Mouse (Mus musculus): ENCODE results near the gene Bcl11a. TPM values are rescaled to one million over a fixed set of nuclear protein-coding genes. Genes with fewer than 3 reads are reported as not detected.

The Bcl11a gene
- polyA plus RNA-seq, 1 experiment from 2014 or later: 42.5 TPM

DNA sequence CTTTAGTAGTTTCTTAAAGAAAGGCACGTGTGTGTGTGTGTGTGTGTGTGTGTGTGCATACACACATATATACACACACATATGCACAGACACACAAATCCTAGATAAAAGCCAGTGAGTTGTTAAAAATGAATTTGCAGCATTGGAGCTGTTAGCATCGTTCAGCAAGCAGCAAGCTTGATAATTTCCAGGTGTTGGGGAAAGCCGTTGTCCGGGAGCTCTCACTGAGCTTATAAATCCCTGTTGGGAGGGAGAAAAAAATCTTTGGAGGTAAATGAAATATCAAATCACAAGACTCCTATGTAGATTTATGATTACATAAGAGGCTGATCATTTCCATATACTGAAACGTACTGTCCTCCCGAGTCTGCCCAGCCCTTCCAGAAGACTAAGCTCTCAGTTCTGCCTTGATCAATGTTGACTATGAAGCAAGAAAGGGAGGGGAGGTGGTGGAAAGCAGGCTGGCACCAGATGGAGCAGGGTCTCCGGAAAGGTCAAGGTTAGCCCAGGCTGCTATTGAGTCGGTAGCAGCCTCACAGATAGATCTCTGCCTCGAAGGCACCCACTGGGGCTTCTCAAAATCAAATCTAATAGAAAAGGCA is 15.3 kb upstream of the Bcl11a start:
- WGBS: 27% methylated on average over 9 of the region's 9 CpGs
- Histone ChIP-seq H3K9me3 (ENCODE audit: control insufficient read depth, low read length) (no peaks in the 10 kb centered on the region), H3K4me1 (ENCODE audit: control insufficient read depth, insufficient read depth, low read length) (peaks cover 19% of the 10 kb centered on the region), H3K9ac (ENCODE audit: low read length) (peak overlapping the region; percentile 24; the same call in 1 of the 2 replicates), H3K27ac (ENCODE audit: low read depth, low read length) (no peak overlapping the region; the same call in 1 of the 2 replicates), H3K36me3 (ENCODE audit: control insufficient read depth, insufficient read depth, low read length) (no peaks in the 10 kb centered on the region), H3K4me3 (ENCODE audit: low read depth, low read length) (no peak overlapping the region), H3K27me3 (ENCODE audit: control insufficient read depth, insufficient read depth, low read length) (no peaks in the 10 kb centered on the region; the same call in none of the 2 replicates), H3K4me2 (no peak overlapping the region)
- DNase-seq (ENCODE audit: low spot score, missing footprints): peak; percentile 88
- ATAC-seq (ENCODE audit: low FRiP score): peak; percentile 72

DNA sequence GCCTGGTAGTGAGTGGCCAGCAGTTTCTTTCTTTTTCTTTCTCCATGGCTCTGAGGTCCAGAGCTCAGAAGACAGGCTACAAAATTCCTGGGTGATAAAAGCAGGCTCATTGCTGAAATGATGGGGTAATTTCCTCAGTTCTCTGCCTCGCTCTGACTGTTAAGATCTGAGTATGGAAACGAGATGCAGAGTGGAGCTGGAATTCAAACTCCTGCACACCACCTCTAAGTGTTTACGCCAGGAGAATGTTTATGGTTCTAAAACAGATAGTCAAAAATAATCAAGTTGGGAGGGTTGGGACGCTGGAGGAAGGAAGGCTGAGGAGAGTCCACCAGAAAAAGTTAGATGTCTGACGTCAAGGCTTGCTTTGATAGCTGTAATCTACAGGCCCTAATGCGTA is 13.6 kb upstream of the Bcl11a start:
- H3K27ac ChIP-seq (ENCODE audit: low read depth, low read length): no peak overlapping the region
- WGBS: 87% methylated on average over 6 of the region's 6 CpGs
- no peaks in the 10 kb centered on the region for H3K9me3 ChIP-seq (ENCODE audit: control insufficient read depth, low read length)
- peaks cover 19% of the 10 kb centered on the region for H3K4me1 ChIP-seq (ENCODE audit: control insufficient read depth, insufficient read depth, low read length)
- H3K9ac ChIP-seq (ENCODE audit: low read length): no peak overlapping the region
- H3K27me3 ChIP-seq (ENCODE audit: control insufficient read depth, insufficient read depth, low read length): no peaks in the 10 kb centered on the region; the same call in none of the 2 replicates
- no peak for ATAC-seq (ENCODE audit: low FRiP score)
- H3K36me3 ChIP-seq (ENCODE audit: control insufficient read depth, insufficient read depth, low read length): no peaks in the 10 kb centered on the region
- DNase-seq (ENCODE audit: low spot score, missing footprints): peak; percentile 54
- no peak overlapping the region for H3K4me3 ChIP-seq (ENCODE audit: low read depth, low read length)
- no peak overlapping the region for H3K4me2 ChIP-seq

DNA sequence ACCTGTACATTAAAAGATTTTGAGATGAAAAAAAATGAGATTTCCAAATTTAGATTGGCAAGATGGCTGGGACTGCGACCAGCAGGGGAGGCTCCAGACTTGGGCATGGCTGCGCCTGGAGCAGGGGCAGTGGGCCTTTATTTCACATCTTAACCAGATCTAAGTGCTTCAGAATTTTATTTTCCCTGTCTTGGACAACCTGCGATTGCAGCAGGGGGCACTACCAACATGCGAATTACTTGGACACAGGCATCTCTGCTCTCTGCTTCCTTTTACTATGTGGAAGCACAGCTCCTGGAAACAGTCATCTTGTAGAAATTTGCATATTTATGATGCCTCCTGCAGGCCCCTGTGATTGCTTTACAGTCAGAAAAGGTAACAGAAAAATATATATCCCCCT is 12.5 kb upstream of the Bcl11a start:
- Histone ChIP-seq H3K4me2 (no peak overlapping the region), H3K36me3 (ENCODE audit: control insufficient read depth, insufficient read depth, low read length) (no peaks in the 10 kb centered on the region), H3K27me3 (ENCODE audit: control insufficient read depth, insufficient read depth, low read length) (no peaks in the 10 kb centered on the region; the same call in none of the 2 replicates), H3K4me3 (ENCODE audit: low read depth, low read length) (no peak overlapping the region), H3K27ac (ENCODE audit: low read depth, low read length) (no peak overlapping the region), H3K9me3 (ENCODE audit: control insufficient read depth, low read length) (no peaks in the 10 kb centered on the region), H3K9ac (ENCODE audit: low read length) (no peak overlapping the region), H3K4me1 (ENCODE audit: control insufficient read depth, insufficient read depth, low read length) (peaks cover 18% of the 10 kb centered on the region)
- 62% methylated on average over 4 of the region's 4 CpGs for WGBS
- peak; percentile 67 for DNase-seq (ENCODE audit: low spot score, missing footprints)
- no peak for ATAC-seq (ENCODE audit: low FRiP score)

DNA sequence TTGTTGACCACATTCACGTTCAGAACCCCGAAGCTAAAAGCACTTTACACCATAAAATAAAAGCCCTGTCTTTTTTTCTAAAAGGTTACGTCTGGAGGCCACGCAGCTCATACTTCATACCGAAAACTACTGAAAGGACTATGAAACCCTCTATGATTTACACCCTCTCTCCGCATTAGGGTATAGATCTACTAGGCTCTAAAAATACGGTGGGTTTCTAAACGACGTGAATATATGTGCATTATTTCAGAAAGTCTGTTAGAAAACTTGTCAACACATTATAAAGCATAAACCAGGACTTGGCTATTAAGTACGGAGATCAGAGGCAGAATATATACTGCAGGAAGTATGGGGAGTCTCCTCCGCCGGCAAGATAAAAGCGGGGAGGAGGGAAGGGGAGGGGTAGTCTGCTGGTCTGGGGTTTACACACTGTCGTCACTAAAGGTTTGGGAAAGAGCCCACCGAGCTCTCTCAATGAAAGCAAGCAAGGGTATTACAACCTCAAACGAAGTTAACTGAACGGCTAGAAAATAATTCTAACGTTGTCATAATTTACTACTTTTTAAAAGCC is 3.8 kb upstream of the Bcl11a start:
- Histone ChIP-seq H3K36me3 (ENCODE audit: control insufficient read depth, insufficient read depth, low read length) (no peaks in the 10 kb centered on the region), H3K9me3 (ENCODE audit: control insufficient read depth, low read length) (no peaks in the 10 kb centered on the region), H3K4me3 (ENCODE audit: low read depth, low read length) (peak overlapping the region; percentile 28), H3K4me2 (peak overlapping the region; percentile 100), H3K4me1 (ENCODE audit: control insufficient read depth, insufficient read depth, low read length) (peaks cover 10% of the 10 kb centered on the region), H3K27me3 (ENCODE audit: control insufficient read depth, insufficient read depth, low read length) (peaks cover 4% of the 10 kb centered on the region), H3K27ac (ENCODE audit: low read depth, low read length) (no peak overlapping the region), H3K9ac (ENCODE audit: low read length) (no peak overlapping the region)
- DNase-seq (ENCODE audit: low spot score, missing footprints): peak; percentile 95
- 2% methylated on average over 18 of the region's 18 CpGs for WGBS
- ATAC-seq (ENCODE audit: low FRiP score): no peak

DNA sequence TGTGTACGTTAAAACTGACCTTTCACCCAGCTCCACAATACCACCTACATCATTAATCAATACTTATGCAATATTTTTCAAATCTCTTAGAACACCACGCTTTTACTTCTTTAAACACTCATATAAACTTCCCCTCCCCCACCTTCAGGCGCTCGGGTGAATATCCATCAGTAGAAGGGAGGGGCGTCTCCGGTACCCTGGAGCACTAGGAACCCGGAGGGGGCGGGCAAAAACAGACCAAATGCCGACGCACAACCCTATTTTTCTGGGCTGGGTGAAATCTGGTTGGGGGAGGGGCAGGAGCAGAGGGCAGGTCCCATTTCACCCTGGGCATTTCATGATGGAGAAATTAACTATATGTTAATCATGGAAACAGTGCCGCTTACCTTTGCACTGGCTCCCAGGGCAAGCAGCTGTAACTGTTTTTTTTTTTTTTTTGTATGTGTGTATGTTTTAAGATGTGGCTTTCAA is 3.2 kb upstream of the Bcl11a start, which contains the start of gene A830031A19Rik:
TSS of gene A830031A19Rik (minus strand) at position 421 of the 471 bp plus-strand sequence.
- under 1% methylated on average over 11 of the region's 11 CpGs for WGBS
- Histone ChIP-seq H3K4me2 (peak within 1 kb of the TSS; percentile 100), H3K27me3 (ENCODE audit: control insufficient read depth, insufficient read depth, low read length) (peaks cover 4% of the 10 kb centered on the region), H3K4me1 (ENCODE audit: control insufficient read depth, insufficient read depth, low read length) (peaks cover 10% of the 10 kb centered on the region), H3K27ac (ENCODE audit: low read depth, low read length) (peak within 1 kb of the TSS; percentile 1; the same call in 1 of the 2 replicates), H3K9me3 (ENCODE audit: control insufficient read depth, low read length) (no peaks in the 10 kb centered on the region), H3K4me3 (ENCODE audit: low read depth, low read length) (peak within 1 kb of the TSS; percentile 77), H3K36me3 (ENCODE audit: control insufficient read depth, insufficient read depth, low read length) (no peaks in the 10 kb centered on the region), H3K9ac (ENCODE audit: low read length) (peak within 1 kb of the TSS; percentile 93)
- ATAC-seq (ENCODE audit: low FRiP score): no peak
- DNase-seq (ENCODE audit: low spot score, missing footprints): no peak

DNA sequence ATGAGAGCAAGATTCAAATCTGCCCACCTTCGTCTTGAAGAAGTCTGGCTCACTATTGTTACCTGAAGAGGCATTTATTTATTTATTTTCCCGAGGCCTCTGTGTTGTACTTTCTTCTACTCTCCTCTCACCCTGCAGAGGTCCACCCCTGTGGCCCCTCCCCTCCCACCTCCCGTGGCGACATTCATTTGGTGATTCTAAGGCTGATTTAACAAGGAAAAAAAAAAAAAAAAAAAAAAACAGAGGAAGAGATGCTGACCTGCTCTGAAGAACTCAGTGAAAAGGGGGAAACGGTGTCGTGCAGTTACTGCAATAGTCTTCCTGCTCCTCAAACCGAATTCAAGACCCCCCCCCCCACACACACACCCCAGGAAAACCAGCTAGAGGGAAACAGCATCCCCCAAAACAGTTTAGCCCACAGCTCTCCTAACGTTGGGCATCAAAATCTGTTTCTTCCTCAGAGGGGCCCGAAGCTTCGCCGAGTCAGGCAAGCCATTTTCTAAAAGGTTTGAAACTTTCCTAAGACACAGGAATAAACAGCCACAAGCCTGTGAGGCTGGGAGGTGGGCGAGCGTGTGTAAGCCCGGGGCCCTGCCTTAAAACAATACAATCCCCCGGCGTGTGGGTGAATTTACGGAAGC is 2.2 kb upstream of the Bcl11a start:
- H3K9ac ChIP-seq (ENCODE audit: low read length): peak overlapping the region; percentile 93
- DNase-seq (ENCODE audit: low spot score, missing footprints) (peak; percentile 95), ATAC-seq (ENCODE audit: low FRiP score) (no peak)
- peak overlapping the region; percentile 100 for H3K4me2 ChIP-seq
- H3K27ac ChIP-seq (ENCODE audit: low read depth, low read length): peak overlapping the region; percentile 1; the same call in 1 of the 2 replicates
- H3K9me3 ChIP-seq (ENCODE audit: control insufficient read depth, low read length): no peaks in the 10 kb centered on the region
- H3K4me3 ChIP-seq (ENCODE audit: low read depth, low read length): peak overlapping the region; percentile 77
- WGBS: under 1% methylated on average over 17 of the region's 17 CpGs
- no peaks in the 10 kb centered on the region for H3K36me3 ChIP-seq (ENCODE audit: control insufficient read depth, insufficient read depth, low read length)
- H3K4me1 ChIP-seq (ENCODE audit: control insufficient read depth, insufficient read depth, low read length): peaks cover 10% of the 10 kb centered on the region
- H3K27me3 ChIP-seq (ENCODE audit: control insufficient read depth, insufficient read depth, low read length): peaks cover 4% of the 10 kb centered on the region

DNA sequence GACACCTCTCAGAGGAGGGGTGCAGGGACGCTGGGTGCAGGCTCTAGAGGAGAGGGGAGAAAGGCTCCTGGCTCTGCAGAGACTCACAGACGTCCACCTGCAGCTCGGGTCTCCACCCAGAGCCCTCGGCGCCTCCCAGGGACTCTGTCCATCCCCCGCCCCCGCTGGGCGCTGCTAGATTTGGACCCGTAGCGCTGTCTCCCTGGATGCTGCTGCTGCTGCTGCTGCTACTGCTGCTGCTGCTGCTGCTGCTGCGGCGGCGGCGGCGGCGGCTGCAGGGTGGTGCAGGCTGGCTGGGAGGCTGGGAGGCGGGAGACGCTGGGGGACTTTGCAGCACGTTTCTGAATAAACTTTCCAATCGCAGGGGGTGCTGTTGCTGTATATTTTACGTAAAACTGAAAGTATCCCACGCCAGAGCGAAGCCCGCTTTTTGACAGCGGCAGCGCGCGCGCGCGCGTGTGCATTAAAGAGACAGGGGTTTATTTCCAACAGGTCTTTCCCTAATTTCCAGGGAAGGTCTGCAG is 1.7 kb upstream of the Bcl11a start:
- Histone ChIP-seq H3K27me3 (ENCODE audit: control insufficient read depth, insufficient read depth, low read length) (peaks cover 4% of the 10 kb centered on the region), H3K4me3 (ENCODE audit: low read depth, low read length) (peak overlapping the region; percentile 77)

DNA sequence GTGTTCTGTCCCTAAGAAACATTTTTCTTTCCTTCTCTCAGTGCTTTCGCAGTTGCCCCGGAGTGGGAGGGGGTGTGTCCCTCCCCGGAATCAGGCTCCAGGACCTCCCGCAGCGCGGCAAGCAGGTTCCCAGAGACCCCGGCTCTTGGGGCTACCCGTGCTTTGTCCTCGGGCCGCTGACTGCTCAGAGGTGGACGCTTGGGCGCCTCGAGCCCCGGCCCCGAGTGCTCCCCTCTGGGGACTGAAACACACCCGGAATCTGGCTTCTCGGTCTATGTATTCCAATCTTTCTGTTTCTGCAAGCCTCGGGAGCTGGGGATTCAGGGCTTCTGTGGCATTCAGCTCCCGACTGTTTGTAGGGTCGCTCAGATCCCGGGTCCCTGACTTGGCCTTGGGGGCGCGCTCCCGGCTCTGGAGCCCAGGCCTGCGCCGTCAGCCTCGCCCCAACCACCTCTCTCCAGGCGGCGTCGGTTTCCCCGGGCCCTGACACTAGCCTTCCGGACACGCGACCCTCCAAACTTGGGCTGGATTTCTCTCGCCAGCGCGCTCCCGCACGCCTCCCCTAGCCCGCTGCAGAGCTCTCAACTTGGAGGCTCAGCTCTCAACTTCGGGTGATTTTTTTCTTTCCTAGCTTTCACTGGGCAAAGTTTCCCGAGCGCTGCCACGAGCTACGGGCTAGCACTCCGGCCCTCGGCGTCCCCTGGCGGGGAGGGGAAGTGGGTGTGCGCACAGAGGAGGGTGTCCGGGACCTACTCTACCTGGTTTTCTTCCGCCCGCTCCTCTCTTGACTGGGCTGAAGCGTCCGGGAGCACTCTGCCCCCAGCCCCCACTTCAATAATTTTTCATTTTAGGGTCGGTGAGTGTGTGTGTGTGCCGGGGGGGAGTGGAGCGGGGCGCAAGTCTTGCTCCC is 780 bp upstream of the Bcl11a start:
- WGBS: under 1% methylated on average over 59 of the region's 59 CpGs
- H3K36me3 ChIP-seq (ENCODE audit: control insufficient read depth, insufficient read depth, low read length): no peaks in the 10 kb centered on the region
- H3K9ac ChIP-seq (ENCODE audit: low read length): peak overlapping the region; percentile 93
- H3K9me3 ChIP-seq (ENCODE audit: control insufficient read depth, low read length): no peaks in the 10 kb centered on the region
- H3K4me1 ChIP-seq (ENCODE audit: control insufficient read depth, insufficient read depth, low read length): peaks cover 13% of the 10 kb centered on the region
- H3K4me3 ChIP-seq (ENCODE audit: low read depth, low read length): peak overlapping the region; percentile 77
- peak; percentile 98 for DNase-seq (ENCODE audit: low spot score, missing footprints)
- H3K4me2 ChIP-seq: peak overlapping the region; percentile 100
- H3K27ac ChIP-seq (ENCODE audit: low read depth, low read length): peak overlapping the region; percentile 92
- peaks cover 4% of the 10 kb centered on the region for H3K27me3 ChIP-seq (ENCODE audit: control insufficient read depth, insufficient read depth, low read length)
- peak; percentile 53 for ATAC-seq (ENCODE audit: low FRiP score)

More for the DNA sequence above, 1.7 kb upstream of the Bcl11a start:
- Histone ChIP-seq H3K27ac (ENCODE audit: low read depth, low read length) (peak overlapping the region; percentile 1; the same call in 1 of the 2 replicates), H3K9me3 (ENCODE audit: control insufficient read depth, low read length) (no peaks in the 10 kb centered on the region), H3K36me3 (ENCODE audit: control insufficient read depth, insufficient read depth, low read length) (no peaks in the 10 kb centered on the region), H3K4me2 (peak overlapping the region; percentile 100), H3K9ac (ENCODE audit: low read length) (peak overlapping the region; percentile 93), H3K4me1 (ENCODE audit: control insufficient read depth, insufficient read depth, low read length) (peaks cover 10% of the 10 kb centered on the region)
- DNase-seq (ENCODE audit: low spot score, missing footprints) (peak; percentile 98), ATAC-seq (ENCODE audit: low FRiP score) (peak; percentile 17)
- 0% methylated on average over 32 of the region's 32 CpGs for WGBS
